Mouse (Mus musculus): ENCODE measurements around the gene Brd7. TPM values are rescaled to one million over a fixed set of nuclear protein-coding genes. Genes with fewer than 3 reads are reported as not detected.

Brd7 gene
- polyA plus RNA-seq, 1 experiment: 13.1 TPM

- no peak overlapping the region for H3K27ac ChIP-seq (ENCODE audit: insufficient read depth, low read depth, low read length)
- 61% methylated on average over 2 of the region's 2 CpGs for WGBS
- peaks cover 71% of the 10 kb centered on the region for H3K36me3 ChIP-seq (ENCODE audit: control insufficient read depth, insufficient read depth, low read length)
These were observed 12.9 kb downstream of the Brd7 start for GRCm38 (mm10) chr8:88349046-88349445.

DNA sequence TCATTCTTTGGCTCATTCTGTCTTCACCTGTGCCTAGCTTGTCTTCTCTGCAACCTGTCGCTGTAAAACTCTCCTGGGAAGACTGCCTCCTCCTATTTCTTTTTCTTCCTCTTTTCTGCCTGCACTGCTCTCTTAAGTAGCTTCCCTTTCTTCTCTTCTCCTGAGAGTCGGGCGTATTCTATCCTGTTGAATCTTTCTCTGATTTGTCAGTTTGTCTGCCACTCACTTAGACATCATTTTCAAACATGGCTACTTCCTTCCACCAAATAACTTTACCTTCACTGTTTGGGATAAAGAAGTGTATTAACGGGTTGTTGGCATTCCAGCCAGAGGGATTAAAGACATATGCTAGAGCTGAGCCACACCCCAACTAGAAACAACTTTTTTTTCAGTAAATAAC, 20.0 kb downstream of the Brd7 start:
- Histone ChIP-seq H3K36me3 (ENCODE audit: control insufficient read depth, insufficient read depth, low read length) (peaks cover 62% of the 10 kb centered on the region), H3K27ac (ENCODE audit: insufficient read depth, low read depth, low read length) (no peak overlapping the region), H3K4me1 (ENCODE audit: control insufficient read depth, insufficient read depth, insufficient read length, low read length) (no peaks in the 10 kb centered on the region), H3K27me3 (ENCODE audit: control insufficient read depth, insufficient read depth, low read length) (no peaks in the 10 kb centered on the region), H3K4me3 (ENCODE audit: low read depth, low read length) (no peak overlapping the region)
- TF ChIP-seq POLR2A (IDR thresholded peaks at IDR 0.05; ENCODE audit: low read depth, low read length) (no peak), CTCF (IDR thresholded peaks at IDR 0.05; ENCODE audit: extremely low read depth, insufficient read length, insufficient replicate concordance, low read depth, low read length) (no peak)
- WGBS: 82% methylated on average over 4 of the region's 4 CpGs

More at GRCm38 (mm10) chr8:88349046-88349445, 12.9 kb downstream of the Brd7 start:
- TF ChIP-seq CTCF (IDR thresholded peaks at IDR 0.05; ENCODE audit: extremely low read depth, insufficient read length, insufficient replicate concordance, low read depth, low read length) (no peak), POLR2A (IDR thresholded peaks at IDR 0.05; ENCODE audit: low read depth, low read length) (no peak)
- Histone ChIP-seq H3K27me3 (ENCODE audit: control insufficient read depth, insufficient read depth, low read length) (no peaks in the 10 kb centered on the region), H3K4me3 (ENCODE audit: low read depth, low read length) (no peak overlapping the region), H3K4me1 (ENCODE audit: control insufficient read depth, insufficient read depth, insufficient read length, low read length) (no peaks in the 10 kb centered on the region)

GRCm38 (mm10) chr8:88339887-88340695, 21.9 kb downstream of the Brd7 start:
- Histone ChIP-seq H3K4me3 (ENCODE audit: low read depth, low read length) (no peak overlapping the region), H3K27me3 (ENCODE audit: control insufficient read depth, insufficient read depth, low read length) (no peaks in the 10 kb centered on the region), H3K4me1 (ENCODE audit: control insufficient read depth, insufficient read depth, insufficient read length, low read length) (no peaks in the 10 kb centered on the region), H3K36me3 (ENCODE audit: control insufficient read depth, insufficient read depth, low read length) (peaks cover 58% of the 10 kb centered on the region), H3K27ac (ENCODE audit: insufficient read depth, low read depth, low read length) (no peak overlapping the region)
- WGBS: 78% methylated on average over 2 of the region's 2 CpGs
- TF ChIP-seq CTCF (IDR thresholded peaks at IDR 0.05; ENCODE audit: extremely low read depth, insufficient read length, insufficient replicate concordance, low read depth, low read length) (no peak), POLR2A (IDR thresholded peaks at IDR 0.05; ENCODE audit: low read depth, low read length) (no peak)

GRCm38 (mm10) chr8:88339221-88339620, 22.8 kb downstream of the Brd7 start:
- H3K4me3 ChIP-seq (ENCODE audit: low read depth, low read length): no peak overlapping the region
- TF ChIP-seq CTCF (IDR thresholded peaks at IDR 0.05; ENCODE audit: extremely low read depth, insufficient read length, insufficient replicate concordance, low read depth, low read length) (no peak), POLR2A (IDR thresholded peaks at IDR 0.05; ENCODE audit: low read depth, low read length) (no peak)
- H3K4me1 ChIP-seq (ENCODE audit: control insufficient read depth, insufficient read depth, insufficient read length, low read length): no peaks in the 10 kb centered on the region
- 73% methylated on average over 3 of the region's 3 CpGs for WGBS
- H3K27ac ChIP-seq (ENCODE audit: insufficient read depth, low read depth, low read length): no peak overlapping the region
- peaks cover 54% of the 10 kb centered on the region for H3K36me3 ChIP-seq (ENCODE audit: control insufficient read depth, insufficient read depth, low read length)
- H3K27me3 ChIP-seq (ENCODE audit: control insufficient read depth, insufficient read depth, low read length): no peaks in the 10 kb centered on the region

DNA sequence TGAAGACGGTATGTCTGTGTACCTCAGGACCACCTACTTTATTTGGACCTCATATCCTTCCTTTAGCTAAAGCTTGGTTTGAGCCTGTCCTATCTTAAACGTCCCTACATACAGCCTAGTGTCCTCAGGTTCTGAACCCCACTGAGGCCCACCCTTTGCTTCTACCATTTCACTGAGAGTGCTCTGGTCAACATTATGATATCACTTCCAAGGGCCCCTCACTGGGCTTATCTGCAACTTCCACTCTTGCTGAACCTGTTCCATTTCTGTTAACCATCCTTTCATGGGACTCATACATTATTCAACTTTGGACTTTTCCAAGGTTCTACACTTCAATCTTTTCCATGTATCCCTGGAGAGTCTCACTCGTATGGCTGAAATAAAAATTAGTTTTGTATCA, 27.0 kb downstream of the Brd7 start:
- 68% methylated on average over 3 of the region's 3 CpGs for WGBS
- no peaks in the 10 kb centered on the region for H3K27me3 ChIP-seq (ENCODE audit: control insufficient read depth, insufficient read depth, low read length)
- no peaks in the 10 kb centered on the region for H3K4me1 ChIP-seq (ENCODE audit: control insufficient read depth, insufficient read depth, insufficient read length, low read length)
- peaks cover 59% of the 10 kb centered on the region for H3K36me3 ChIP-seq (ENCODE audit: control insufficient read depth, insufficient read depth, low read length)
- H3K27ac ChIP-seq (ENCODE audit: insufficient read depth, low read depth, low read length): no peak overlapping the region
- no peak for TF ChIP-seq CTCF (IDR thresholded peaks at IDR 0.05; ENCODE audit: extremely low read depth, insufficient read length, insufficient replicate concordance, low read depth, low read length)
- H3K4me3 ChIP-seq (ENCODE audit: low read depth, low read length): no peak overlapping the region

- no peaks in the 10 kb centered on the region for H3K4me1 ChIP-seq (ENCODE audit: control insufficient read depth, insufficient read depth, insufficient read length, low read length)
- H3K27ac ChIP-seq (ENCODE audit: insufficient read depth, low read depth, low read length): no peak overlapping the region
- WGBS: 92% methylated on average over 2 of the region's 2 CpGs
- no peaks in the 10 kb centered on the region for H3K27me3 ChIP-seq (ENCODE audit: control insufficient read depth, insufficient read depth, low read length)
- TF ChIP-seq CTCF (IDR thresholded peaks at IDR 0.05; ENCODE audit: extremely low read depth, insufficient read length, insufficient replicate concordance, low read depth, low read length) (no peak), POLR2A (IDR thresholded peaks at IDR 0.05; ENCODE audit: low read depth, low read length) (no peak)
- H3K36me3 ChIP-seq (ENCODE audit: control insufficient read depth, insufficient read depth, low read length): peaks cover 57% of the 10 kb centered on the region
- no peak overlapping the region for H3K4me3 ChIP-seq (ENCODE audit: low read depth, low read length)
These were observed 27.6 kb downstream of the Brd7 start for GRCm38 (mm10) chr8:88334384-88334783.

GRCm38 (mm10) chr8:88330816-88331215, 31.2 kb downstream of the Brd7 start:
- H3K4me3 ChIP-seq (ENCODE audit: low read depth, low read length): no peak overlapping the region
- WGBS: 98% methylated on average over 3 of the region's 3 CpGs
- no peaks in the 10 kb centered on the region for H3K27me3 ChIP-seq (ENCODE audit: control insufficient read depth, insufficient read depth, low read length)
- peaks cover 60% of the 10 kb centered on the region for H3K36me3 ChIP-seq (ENCODE audit: control insufficient read depth, insufficient read depth, low read length)
- H3K4me1 ChIP-seq (ENCODE audit: control insufficient read depth, insufficient read depth, insufficient read length, low read length): no peaks in the 10 kb centered on the region
- H3K27ac ChIP-seq (ENCODE audit: insufficient read depth, low read depth, low read length): no peak overlapping the region
- TF ChIP-seq CTCF (IDR thresholded peaks at IDR 0.05; ENCODE audit: extremely low read depth, insufficient read length, insufficient replicate concordance, low read depth, low read length) (no peak), POLR2A (IDR thresholded peaks at IDR 0.05; ENCODE audit: low read depth, low read length) (no peak)
